Mouse (Mus musculus) thymus, adult 2 months (tissue): ENCODE results near the gene Gm11011.

Experiments
- CTCF ChIP-seq: fragments of 200-500 bp; IDR thresholded peaks from 2 replicates; pipeline ENCODE4 v1.5.1; 2012; ENCODE audit warnings: mild to moderate bottlenecking, control low read depth, low read length, moderate library complexity, borderline replicate concordance; ENCODE audit not compliant: control insufficient read depth, poor library complexity, insufficient read depth; ENCODE audit errors: extremely low read depth
- POLR2A ChIP-seq: fragments of 200-500 bp; IDR thresholded peaks from 2 replicates; pipeline ENCODE4 v1.6.1; 2012; ENCODE audit warnings: mild to moderate bottlenecking, low read length, control low read depth, moderate library complexity; ENCODE audit not compliant: control insufficient read depth, poor library complexity, insufficient read depth; ENCODE audit errors: extremely low read depth

DNA sequence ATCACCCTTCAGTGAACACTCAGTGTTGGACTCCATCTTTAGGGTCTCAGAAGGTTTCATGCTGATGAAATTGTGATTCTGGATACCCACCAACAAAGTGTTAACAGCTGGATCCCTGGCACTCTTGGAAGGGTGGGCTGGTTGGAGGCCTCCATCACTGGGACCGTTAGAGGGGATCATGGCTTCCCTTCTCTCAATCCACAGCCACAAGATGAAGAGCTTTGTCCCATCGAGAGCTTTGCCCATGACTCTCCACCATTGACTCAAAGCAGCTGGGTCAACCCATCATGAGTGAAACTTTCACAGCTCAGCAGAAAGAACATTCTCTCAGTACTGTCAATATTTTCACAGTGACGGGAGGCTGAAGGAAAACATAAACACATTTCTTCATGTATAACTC lies 4.1 kb downstream of the Gm11011 start:
- no peak for TF ChIP-seq CTCF
- TF ChIP-seq POLR2A, result no peak
